Mouse (Mus musculus): ENCODE data around the gene Ctsl.

Gene Ctsl

DNA sequence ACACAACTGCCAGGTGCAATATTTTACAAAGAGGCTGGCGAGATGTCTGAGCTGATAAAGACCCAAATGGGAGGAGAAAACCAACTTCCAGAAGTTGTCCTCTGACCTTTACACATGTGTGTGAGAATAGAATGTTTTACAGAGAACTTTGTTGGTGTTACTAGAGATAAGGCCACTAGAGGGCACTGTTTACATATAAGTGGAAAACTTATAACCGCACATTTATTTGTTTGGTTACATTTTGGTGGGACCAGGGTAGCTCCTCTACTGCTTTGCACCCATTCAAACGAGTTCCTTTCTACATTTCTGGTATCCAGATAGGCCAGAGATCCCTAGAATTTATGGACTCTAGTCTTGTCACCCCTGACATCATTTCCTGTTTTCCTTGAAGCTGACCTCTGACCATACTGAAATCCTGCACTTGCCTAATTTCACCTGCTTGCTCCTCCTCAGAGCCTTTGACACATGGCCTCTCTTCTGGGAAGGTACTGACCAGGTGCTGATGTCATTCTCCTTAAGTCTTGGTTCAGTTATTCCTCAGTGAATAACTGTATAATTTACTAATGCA lies 55.1 kb downstream of the Ctsl start:
- intact Hi-C loops (cut with DNase I) = loop anchor here (1.0 to 10.0 kb wide), 3 partner anchors 49 to 259 kb away; no protein-coding TSS in a partner anchor

DNA sequence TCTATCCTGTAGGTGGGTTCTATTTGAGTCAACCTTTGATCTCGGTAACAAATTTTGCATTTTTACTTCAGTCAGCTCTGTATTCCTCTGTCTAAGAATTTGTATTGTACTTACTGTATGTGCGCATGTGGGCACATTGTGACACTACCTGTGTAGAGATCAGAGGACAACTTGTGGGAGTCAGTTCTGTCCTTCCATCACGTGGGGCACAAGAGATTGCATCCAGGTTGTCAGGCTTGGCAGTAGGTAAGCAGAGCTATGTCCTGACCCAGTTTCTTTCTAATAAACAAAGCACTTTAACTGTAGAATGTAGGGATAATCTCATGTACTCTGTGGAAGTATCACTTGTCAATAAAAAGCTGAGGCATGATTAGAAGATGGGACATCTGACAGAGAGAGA lies 56.6 kb downstream of the Ctsl start:
- intact Hi-C loops (cut with DNase I) = loop anchor here (2.0 to 10.0 kb wide), 2 partner anchors 125 to 261 kb away; no protein-coding TSS in a partner anchor

DNA sequence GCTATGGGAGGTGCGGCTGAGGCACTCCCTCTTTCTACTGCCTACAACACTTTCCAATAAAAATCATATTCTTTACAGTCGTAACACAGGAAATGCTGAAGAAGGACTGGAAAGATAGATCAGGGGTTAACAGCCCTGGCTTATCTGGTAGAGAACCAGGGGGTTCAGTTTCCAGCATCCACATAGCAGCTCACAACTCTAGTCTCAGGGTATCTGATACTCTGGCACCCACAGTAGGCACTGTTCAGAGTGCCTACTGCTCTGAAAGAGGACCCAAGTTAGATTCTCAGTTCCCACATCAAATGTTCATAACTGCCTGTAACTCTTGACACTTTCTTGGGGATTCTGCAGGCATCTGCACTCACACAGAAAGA lies 57.8 kb downstream of the Ctsl start:
- intact Hi-C loops (cut with DNase I) = loop anchor here (10.0 kb wide), 1 partner anchor 262 kb away; no protein-coding TSS in a partner anchor

GRCm38 (mm10) chr13:64312024-64312915 lies 58.4 kb downstream of the Ctsl start, which contains the start of gene Aaed1:
Aaed1 (minus strand) TSS chr13:64312710.
- intact Hi-C loops (cut with DNase I) = loop anchor here (10.0 kb wide), 1 partner anchor 263 kb away; no protein-coding TSS in a partner anchor

DNA sequence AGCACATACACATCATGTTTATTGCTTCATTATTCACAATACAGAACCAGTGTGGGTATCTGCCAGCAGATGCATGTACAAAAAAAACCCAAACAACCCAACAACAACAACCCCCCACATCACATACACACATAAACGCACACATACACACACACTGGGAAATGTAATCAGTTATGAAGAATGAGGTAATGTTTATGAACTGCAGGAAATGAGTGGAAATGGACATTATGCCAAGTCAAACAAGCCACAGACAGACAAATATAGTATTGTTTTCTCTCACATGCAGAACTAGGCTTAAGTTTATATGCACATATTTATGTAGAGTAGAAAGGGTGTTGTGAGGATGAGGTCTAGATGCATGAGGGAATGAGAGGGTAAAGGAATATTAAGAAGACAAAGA lies 59.4 kb downstream of the Ctsl start:
- intact Hi-C loops (cut with DNase I) = loop anchor here (10.0 kb wide), 1 partner anchor 264 kb away; no protein-coding TSS in a partner anchor

DNA sequence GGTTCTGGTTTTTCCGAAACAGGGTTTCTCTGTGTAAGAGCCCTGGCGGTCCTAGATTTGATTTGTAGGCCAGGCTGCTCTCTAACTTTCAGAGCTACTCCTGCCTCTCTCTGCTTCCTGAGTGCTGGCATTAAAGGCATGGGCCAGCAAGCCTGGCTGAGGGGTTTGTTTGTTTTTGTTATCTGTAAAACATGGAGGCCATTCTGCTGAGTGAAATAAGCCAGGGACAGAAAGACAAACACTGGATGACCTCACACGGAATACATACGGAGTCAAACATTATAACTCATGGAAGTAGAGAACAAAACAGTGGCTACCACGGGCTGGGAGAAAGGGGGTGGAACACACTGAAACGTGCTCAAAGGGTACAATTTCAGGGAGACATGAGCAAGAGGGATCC lies 60.1 kb downstream of the Ctsl start:
- intact Hi-C loops (cut with DNase I) = loop anchor here (10.0 kb wide), 1 partner anchor 264 kb away; no protein-coding TSS in a partner anchor

DNA sequence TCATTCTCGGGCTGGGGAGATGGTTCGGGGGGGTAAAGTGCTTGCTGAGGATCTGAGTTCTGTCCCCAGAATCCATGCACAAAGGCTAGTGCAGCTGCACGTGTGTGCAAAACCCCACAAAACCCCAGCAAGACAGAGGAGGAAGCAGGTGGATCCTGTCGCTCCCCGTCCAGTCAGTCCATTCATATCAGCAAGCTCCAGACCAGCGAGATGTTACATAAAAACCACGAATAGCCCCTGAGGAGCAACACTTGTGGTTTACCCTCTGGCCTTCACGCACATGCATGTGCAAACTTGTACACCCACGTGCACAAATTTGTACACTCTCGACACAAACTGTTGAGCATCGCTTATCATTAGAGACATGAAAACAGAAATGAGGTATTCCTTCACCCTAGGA lies 60.8 kb downstream of the Ctsl start:
- intact Hi-C loops (cut with DNase I) = loop anchor here (5.0 to 10.0 kb wide), 2 partner anchors 128 to 265 kb away; no protein-coding TSS in a partner anchor

Data from adrenal gland (tissue).